Mouse (Mus musculus): ENCODE results near the gene Tpgs1.

Tpgs1 gene

GRCm38 (mm10) chr10:79712499-79713126, 43.4 kb downstream of the Tpgs1 start:
- ATAC-seq (ENCODE audit: low TSS enrichment), result peak; percentile 45

- ATAC-seq (ENCODE audit: low TSS enrichment), result no peak
Measured at GRCm38 (mm10) chr10:79713163-79713562, 44.0 kb downstream of the Tpgs1 start.

- ATAC-seq (ENCODE audit: low TSS enrichment), result no peak
Measured at GRCm38 (mm10) chr10:79714996-79715395, 45.8 kb downstream of the Tpgs1 start.

GRCm38 (mm10) chr10:79716254-79716987, 47.3 kb downstream of the Tpgs1 start, which contains the start of gene Hcn2:
TSS of gene Hcn2 (plus strand) at chr10:79716634.
- no peak for ATAC-seq (ENCODE audit: low TSS enrichment)

GRCm38 (mm10) chr10:79716988-79717355, 47.8 kb downstream of the Tpgs1 start:
- ATAC-seq (ENCODE audit: low TSS enrichment), result peak; percentile 21; the same call in 1 of the 2 replicates

- no peak for ATAC-seq (ENCODE audit: low TSS enrichment)
Measured at GRCm38 (mm10) chr10:79717640-79718357, 48.6 kb downstream of the Tpgs1 start.

- ATAC-seq (ENCODE audit: low TSS enrichment), result no peak
Measured at GRCm38 (mm10) chr10:79721089-79721488, 51.9 kb downstream of the Tpgs1 start.

GRCm38 (mm10) chr10:79723047-79723446, 53.9 kb downstream of the Tpgs1 start:
- ATAC-seq (ENCODE audit: low TSS enrichment), result no peak

- ATAC-seq (ENCODE audit: low TSS enrichment), result no peak
Measured at GRCm38 (mm10) chr10:79723692-79724091, 54.5 kb downstream of the Tpgs1 start.

Data from frontal cortex, adult (tissue).